Mouse (Mus musculus): Measurements from ENCODE around the gene Lzts3. TPM values are rescaled to one million over a fixed set of nuclear protein-coding genes. Genes with fewer than 3 reads are reported as not detected.

Gene Lzts3
- polyA plus RNA-seq, 1 experiment from 2014 or later = 1.6 TPM

- DNase-seq (ENCODE audit: low spot score) (peak; percentile 67), ATAC-seq (peak; percentile 76)
- Histone ChIP-seq H3K36me3 (ENCODE audit: control insufficient read depth, insufficient read depth, low read length) (no peaks in the 10 kb centered on the region), H3K9ac (ENCODE audit: low read length) (peak overlapping the region; percentile 77), H3K4me3 (ENCODE audit: low read depth, low read length) (peak overlapping the region; percentile 71), H3K27me3 (replicated peaks; ENCODE audit: control insufficient read depth, insufficient read depth, low read length) (peaks cover 9% of the 10 kb centered on the region; the same call in 1 of the 2 replicates), H3K4me1 (ENCODE audit: control insufficient read depth, insufficient read depth, low read length) (peaks cover 10% of the 10 kb centered on the region), H3K27ac (ENCODE audit: low read depth, low read length) (peak overlapping the region; percentile 44; the same call in 1 of the 2 replicates), H3K4me2 (ENCODE audit: low read length) (peak overlapping the region; percentile 86), H3K9me3 (replicated peaks; ENCODE audit: control insufficient read depth, low read length) (no peaks in the 10 kb centered on the region)
- WGBS = under 1% methylated on average over 26 of the region's 27 CpGs
Observed at GRCm38 (mm10) chr2:130642197-130642660, 374 bp downstream of the Lzts3 start.

- Histone ChIP-seq H3K9ac (ENCODE audit: low read length) (peak overlapping the region; percentile 77; the same call in 1 of the 2 replicates), H3K27ac (ENCODE audit: low read depth, low read length) (no peak overlapping the region), H3K4me2 (ENCODE audit: low read length) (peak overlapping the region; percentile 86), H3K36me3 (ENCODE audit: control insufficient read depth, insufficient read depth, low read length) (no peaks in the 10 kb centered on the region), H3K4me3 (ENCODE audit: low read depth, low read length) (peak overlapping the region; percentile 71; the same call in 1 of the 2 replicates), H3K4me1 (ENCODE audit: control insufficient read depth, insufficient read depth, low read length) (peaks cover 10% of the 10 kb centered on the region), H3K27me3 (replicated peaks; ENCODE audit: control insufficient read depth, insufficient read depth, low read length) (peaks cover 16% of the 10 kb centered on the region), H3K9me3 (replicated peaks; ENCODE audit: control insufficient read depth, low read length) (no peaks in the 10 kb centered on the region)
- WGBS = 80% methylated on average over 6 of the region's 6 CpGs
- ATAC-seq (no peak), DNase-seq (ENCODE audit: low spot score) (peak; percentile 19)
Observed at GRCm38 (mm10) chr2:130641351-130642025, 1.1 kb downstream of the Lzts3 start.

- ATAC-seq (no peak), DNase-seq (ENCODE audit: low spot score) (no peak)
- Histone ChIP-seq H3K27ac (ENCODE audit: low read depth, low read length) (no peak overlapping the region), H3K4me1 (ENCODE audit: control insufficient read depth, insufficient read depth, low read length) (peaks cover 20% of the 10 kb centered on the region), H3K4me2 (ENCODE audit: low read length) (no peak overlapping the region), H3K4me3 (ENCODE audit: low read depth, low read length) (no peak overlapping the region), H3K36me3 (ENCODE audit: control insufficient read depth, insufficient read depth, low read length) (0 out of 2 replicates have a peak, but pooled peaks cover 5% of the 10 kb centered on the region), H3K9ac (ENCODE audit: low read length) (no peak overlapping the region), H3K9me3 (replicated peaks; ENCODE audit: control insufficient read depth, low read length) (no peaks in the 10 kb centered on the region), H3K27me3 (replicated peaks; ENCODE audit: control insufficient read depth, insufficient read depth, low read length) (peaks cover 37% of the 10 kb centered on the region)
- 83% methylated on average over 6 of the region's 6 CpGs for WGBS
Observed at GRCm38 (mm10) chr2:130639276-130639675, 3.3 kb downstream of the Lzts3 start.

- H3K27ac ChIP-seq (ENCODE audit: low read depth, low read length) = no peak overlapping the region
- 34% methylated on average over 16 of the region's 16 CpGs for WGBS
- no peak overlapping the region for H3K9ac ChIP-seq (ENCODE audit: low read length)
- H3K4me3 ChIP-seq (ENCODE audit: low read depth, low read length) = no peak overlapping the region
- ATAC-seq = no peak
- H3K9me3 ChIP-seq (replicated peaks; ENCODE audit: control insufficient read depth, low read length) = no peaks in the 10 kb centered on the region
- peaks cover 21% of the 10 kb centered on the region for H3K4me1 ChIP-seq (ENCODE audit: control insufficient read depth, insufficient read depth, low read length)
- DNase-seq (ENCODE audit: low spot score) = no peak
- peaks cover 39% of the 10 kb centered on the region for H3K27me3 ChIP-seq (replicated peaks; ENCODE audit: control insufficient read depth, insufficient read depth, low read length)
- no peak overlapping the region for H3K4me2 ChIP-seq (ENCODE audit: low read length)
- 0 out of 2 replicates have a peak, but pooled peaks cover 5% of the 10 kb centered on the region for H3K36me3 ChIP-seq (ENCODE audit: control insufficient read depth, insufficient read depth, low read length)
Observed at GRCm38 (mm10) chr2:130638101-130638611, 4.4 kb downstream of the Lzts3 start.

- H3K9ac ChIP-seq (ENCODE audit: low read length) = peak overlapping the region; percentile 17; the same call in 1 of the 2 replicates
- peaks cover 12% of the 10 kb centered on the region for H3K4me1 ChIP-seq (ENCODE audit: control insufficient read depth, insufficient read depth, low read length)
- H3K9me3 ChIP-seq (replicated peaks; ENCODE audit: control insufficient read depth, low read length) = no peaks in the 10 kb centered on the region
- WGBS = 23% methylated on average over 21 of the region's 21 CpGs
- DNase-seq (ENCODE audit: low spot score) = peak; percentile 25
- 0 out of 2 replicates have a peak, but pooled peaks cover 5% of the 10 kb centered on the region for H3K36me3 ChIP-seq (ENCODE audit: control insufficient read depth, insufficient read depth, low read length)
- no peak overlapping the region for H3K4me2 ChIP-seq (ENCODE audit: low read length)
- H3K27me3 ChIP-seq (replicated peaks; ENCODE audit: control insufficient read depth, insufficient read depth, low read length) = peaks cover 39% of the 10 kb centered on the region
- no peak for ATAC-seq
- H3K27ac ChIP-seq (ENCODE audit: low read depth, low read length) = no peak overlapping the region
- no peak overlapping the region for H3K4me3 ChIP-seq (ENCODE audit: low read depth, low read length)
Observed at GRCm38 (mm10) chr2:130635847-130636246, 6.8 kb downstream of the Lzts3 start.

- DNase-seq (ENCODE audit: low spot score) = peak; percentile 14
Observed at GRCm38 (mm10) chr2:130634739-130635411, 7.7 kb downstream of the Lzts3 start.

GRCm38 (mm10) chr2:130634006-130634738 is 8.4 kb downstream of the Lzts3 start:
- Histone ChIP-seq H3K27ac (ENCODE audit: low read depth, low read length) (no peak overlapping the region), H3K9me3 (replicated peaks; ENCODE audit: control insufficient read depth, low read length) (no peaks in the 10 kb centered on the region), H3K4me2 (ENCODE audit: low read length) (peak overlapping the region; percentile 54), H3K4me3 (ENCODE audit: low read depth, low read length) (peak overlapping the region; percentile 23; the same call in 1 of the 2 replicates), H3K4me1 (ENCODE audit: control insufficient read depth, insufficient read depth, low read length) (peaks cover 12% of the 10 kb centered on the region), H3K36me3 (ENCODE audit: control insufficient read depth, insufficient read depth, low read length) (0 out of 2 replicates have a peak, but pooled peaks cover 5% of the 10 kb centered on the region), H3K27me3 (replicated peaks; ENCODE audit: control insufficient read depth, insufficient read depth, low read length) (peaks cover 39% of the 10 kb centered on the region), H3K9ac (ENCODE audit: low read length) (peak overlapping the region; percentile 51; the same call in 1 of the 2 replicates)
- ATAC-seq = peak; percentile 13; the same call in 1 of the 2 replicates
- 12% methylated on average over 14 of the region's 14 CpGs for WGBS
- DNase-seq (ENCODE audit: low spot score) = peak; percentile 7

More at GRCm38 (mm10) chr2:130634739-130635411, 7.7 kb downstream of the Lzts3 start:
- H3K27me3 ChIP-seq (replicated peaks; ENCODE audit: control insufficient read depth, insufficient read depth, low read length) = peaks cover 39% of the 10 kb centered on the region
- peak overlapping the region; percentile 23 for H3K4me3 ChIP-seq (ENCODE audit: low read depth, low read length)
- H3K9me3 ChIP-seq (replicated peaks; ENCODE audit: control insufficient read depth, low read length) = no peaks in the 10 kb centered on the region
- H3K9ac ChIP-seq (ENCODE audit: low read length) = peak overlapping the region; percentile 51
- no peak overlapping the region for H3K27ac ChIP-seq (ENCODE audit: low read depth, low read length)
- H3K4me1 ChIP-seq (ENCODE audit: control insufficient read depth, insufficient read depth, low read length) = peaks cover 12% of the 10 kb centered on the region
- H3K4me2 ChIP-seq (ENCODE audit: low read length) = peak overlapping the region; percentile 54
- 0 out of 2 replicates have a peak, but pooled peaks cover 5% of the 10 kb centered on the region for H3K36me3 ChIP-seq (ENCODE audit: control insufficient read depth, insufficient read depth, low read length)
- 4% methylated on average over 38 of the region's 38 CpGs for WGBS
- peak; percentile 22; the same call in 1 of the 2 replicates for ATAC-seq
